Mouse (Mus musculus) ovary, adult 2 months (tissue): Measurements from ENCODE around the gene Ina. TPM values are rescaled to one million over a fixed set of nuclear protein-coding genes. Genes with fewer than 3 reads are reported as not detected.

Experiments
- polyA plus RNA-seq: library from polyadenylated mRNA; depleted of rRNA; stranded (reverse); fragments of >200 nt; gene quantifications from 2 replicates; pipeline ENCODE4 v1.2.3, GENCODE M21; 2012; rRNA removed

Ina gene
- 0.38 and 0.47 TPM in 2 replicates for polyA plus RNA-seq

GRCm38 (mm10) chr19:47014447-47015381 is at the start of gene Ina, which contains the start of gene Nt5c2:
TSS of gene Ina (plus strand) at chr19:47014698.
TSS of gene Nt5c2 (minus strand) at chr19:47015153.

GRCm38 (mm10) chr19:47050271-47051032 is 36.0 kb downstream of the Ina start, which contains the start of gene Pcgf6:
TSS of gene Pcgf6 (minus strand) at chr19:47050906.

GRCm38 (mm10) chr19:47067096-47067882 is 52.8 kb downstream of the Ina start, which contains the start of gene Taf5:
TSS of gene Taf5 (plus strand) at chr19:47067746.

Other genes with a start within 250 kb of the Ina start
- gene Nt5c2, start 455 bp downstream of the Ina start, polyA plus RNA-seq, result 18.4 and 20.1 TPM in 2 replicates
- 16.8 and 21.4 TPM in 2 replicates for gene Pcgf6, start 36.2 kb downstream of the Ina start, polyA plus RNA-seq
- gene Taf5, start 53.0 kb downstream of the Ina start, polyA plus RNA-seq, result 5.1 and 6.2 TPM in 2 replicates
- gene Usmg5, start 75.9 kb downstream of the Ina start, polyA plus RNA-seq, result 9.7 and 18.6 TPM in 2 replicates
- 11.0 and 12.5 TPM in 2 replicates for gene Pdcd11, start 76.1 kb downstream of the Ina start, polyA plus RNA-seq
- gene Calhm2, start 123.6 kb downstream of the Ina start, polyA plus RNA-seq, result 13.2 and 14.8 TPM in 2 replicates
- gene Calhm1, start 129.6 kb downstream of the Ina start, polyA plus RNA-seq, result not detected in 2 replicates
- not detected in 2 replicates for gene Calhm3, start 143.1 kb downstream of the Ina start, polyA plus RNA-seq
- 13.5 and 21.7 TPM in 2 replicates for gene Neurl1a, start 164.1 kb downstream of the Ina start, polyA plus RNA-seq